Mouse (Mus musculus) cerebellum, adult 9-10 months (tissue): ENCODE results near the gene Dnajb12.

Source experiments
- DNase-seq: peaks from one replicate; pipeline ENCODE4 v3.0.0; 2022

The Dnajb12 gene

GRCm38 (mm10) chr10:59879255-59880028 is at the start of gene Dnajb12:
Gene Dnajb12 (plus strand): TSS chr10:59879556.
- peak; percentile 96 for DNase-seq

GRCm38 (mm10) chr10:59829886-59830285 is 49.5 kb upstream of the Dnajb12 start:
- no peak for DNase-seq

GRCm38 (mm10) chr10:59831950-59832349 is 47.4 kb upstream of the Dnajb12 start:
- no peak for DNase-seq

- DNase-seq, result no peak
Observed at GRCm38 (mm10) chr10:59835301-59836155, 43.8 kb upstream of the Dnajb12 start.

GRCm38 (mm10) chr10:59837490-59837889 is 41.9 kb upstream of the Dnajb12 start:
- DNase-seq, result no peak

- DNase-seq, result no peak
Observed at GRCm38 (mm10) chr10:59841434-59841833, 37.9 kb upstream of the Dnajb12 start.

GRCm38 (mm10) chr10:59843125-59843524 is 36.2 kb upstream of the Dnajb12 start:
- no peak for DNase-seq

- no peak for DNase-seq
Observed at GRCm38 (mm10) chr10:59844686-59845085, 34.7 kb upstream of the Dnajb12 start.

GRCm38 (mm10) chr10:59846416-59846815 is 32.9 kb upstream of the Dnajb12 start:
- DNase-seq, result no peak

GRCm38 (mm10) chr10:59848079-59848877 is 31.1 kb upstream of the Dnajb12 start:
- DNase-seq, result no peak

GRCm38 (mm10) chr10:59848953-59849352 is 30.4 kb upstream of the Dnajb12 start:
- no peak for DNase-seq

GRCm38 (mm10) chr10:59849371-59849770 is 30.0 kb upstream of the Dnajb12 start:
- DNase-seq, result no peak

- no peak for DNase-seq
Observed at GRCm38 (mm10) chr10:59857157-59857556, 22.2 kb upstream of the Dnajb12 start.

- DNase-seq, result no peak
Observed at GRCm38 (mm10) chr10:59860684-59861083, 18.7 kb upstream of the Dnajb12 start.

- no peak for DNase-seq
Observed at GRCm38 (mm10) chr10:59861201-59861600, 18.2 kb upstream of the Dnajb12 start.

GRCm38 (mm10) chr10:59862816-59863440 is 16.4 kb upstream of the Dnajb12 start:
- DNase-seq, result no peak

- no peak for DNase-seq
Observed at GRCm38 (mm10) chr10:59863620-59864019, 15.7 kb upstream of the Dnajb12 start.

- DNase-seq, result no peak
Observed at GRCm38 (mm10) chr10:59864232-59864875, 15.0 kb upstream of the Dnajb12 start.

GRCm38 (mm10) chr10:59864884-59865726 is 14.3 kb upstream of the Dnajb12 start:
- DNase-seq, result peak; percentile 83

GRCm38 (mm10) chr10:59868266-59868665 is 11.1 kb upstream of the Dnajb12 start:
- DNase-seq, result no peak

GRCm38 (mm10) chr10:59870038-59870437 is 9.3 kb upstream of the Dnajb12 start:
- no peak for DNase-seq
